Mouse (Mus musculus) small intestine, adult 2 months (tissue): Measurements from ENCODE around the gene Lnx1.

Experiments used
- CTCF ChIP-seq: fragments of 200-500 bp; IDR thresholded peaks from 2 replicates; pipeline ENCODE4 v1.5.1; 2012; ENCODE audit warnings: low read depth, mild to moderate bottlenecking, control low read depth, inconsistent platforms, low read length, moderate library complexity, mixed read lengths; ENCODE audit not compliant: insufficient replicate concordance, insufficient read length; ENCODE audit errors: extremely low read depth
- POLR2A ChIP-seq: fragments of 200-500 bp; IDR thresholded peaks from 2 replicates; pipeline ENCODE4 v1.6.1; 2012; ENCODE audit warnings: low read depth, mild to moderate bottlenecking, control low read depth, inconsistent platforms, low read length, moderate library complexity

DNA sequence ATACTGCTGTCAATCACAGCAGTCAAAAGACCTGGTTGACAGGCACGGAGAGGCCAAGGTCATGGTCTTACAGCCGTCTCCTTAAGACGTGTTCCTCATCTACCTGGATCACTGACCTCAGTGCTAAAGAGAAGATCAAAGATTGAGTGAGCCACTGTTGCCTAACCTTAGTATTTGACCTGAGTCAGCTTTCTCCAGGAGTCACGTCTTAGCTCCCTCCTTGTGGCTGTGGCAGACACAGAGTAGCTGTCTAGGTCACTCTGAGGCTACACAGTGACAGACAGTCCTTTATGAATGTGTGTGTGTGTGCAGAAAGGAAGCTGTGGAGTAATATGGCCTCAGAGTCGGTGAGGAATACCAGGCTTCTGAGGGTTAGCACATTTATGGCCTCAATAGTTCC lies 78.3 kb downstream of the Lnx1 start:
- TF ChIP-seq POLR2A: no peak
- TF ChIP-seq CTCF: no peak
